Mouse (Mus musculus) heart, adult 2 months (tissue): ENCODE measurements at regions not wholly inside any gene's neighbourhood (a gene's known extent, or its start where the extent isn't known, plus 50 kb on each side); places are given as distances from the start of the nearest gene placed in this dataset.

Experiments used
- EP300 ChIP-seq: fragments of 200-500 bp; IDR thresholded peaks from 2 replicates; pipeline ENCODE4 v1.6.1; 2011; ENCODE audit warnings: low read depth, low read length, control low read depth; ENCODE audit not compliant: insufficient read depth
- POLR2A ChIP-seq: fragments of 200-500 bp; IDR thresholded peaks from 2 replicates; pipeline ENCODE4 v1.6.1; 2011; ENCODE audit warnings: mild to moderate bottlenecking, low read depth, low read length, control low read depth; ENCODE audit not compliant: insufficient read depth

DNA sequence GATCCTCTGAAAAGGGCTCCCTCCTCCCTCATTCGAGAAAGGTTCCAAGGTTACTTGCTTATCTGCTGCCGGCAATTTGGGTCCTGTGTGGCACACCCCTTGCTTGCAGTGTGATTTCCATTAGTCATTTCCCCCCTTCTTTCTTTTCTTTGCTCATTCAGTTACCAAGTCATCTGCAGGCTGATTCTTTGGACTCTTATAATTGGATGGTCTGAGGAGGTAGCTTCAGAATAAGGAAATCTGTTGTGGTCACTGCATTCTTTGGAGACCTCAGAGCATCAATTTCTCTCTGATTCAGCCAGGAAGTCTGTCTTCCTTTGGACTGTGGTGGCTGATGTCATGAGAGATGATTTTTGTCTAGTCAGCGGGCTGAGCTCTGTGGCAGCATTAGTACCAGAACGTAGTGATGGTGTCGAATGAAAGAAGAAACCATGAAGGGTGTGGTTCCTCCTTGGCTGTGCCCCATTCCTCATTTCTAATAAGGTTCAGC lies 91.4 kb upstream of the Mdm1 start:
- no peak for TF ChIP-seq EP300
- TF ChIP-seq POLR2A, result no peak
